Mouse (Mus musculus) intestine, embryonic 15.5 days (tissue): ENCODE data around the gene Shisal1. TPM values are rescaled to one million over a fixed set of nuclear protein-coding genes. Genes with fewer than 3 reads are reported as not detected.

Source experiments
- ATAC-seq: fragments of 200-750 bp; cut with Nextera tagmentation; 2 replicates; pipeline ENCODE4 v1.8.0; 2017; ENCODE audit warnings: moderate TSS enrichment, moderate library complexity
- H3K27ac ChIP-seq: fragments of 300-500 bp; sonication (generic); 2 replicates; pipeline ENCODE4 v1.5.1; 2015; ENCODE audit warnings: mild to moderate bottlenecking, inconsistent platforms
- H3K27me3 ChIP-seq: fragments of 300-500 bp; sonication (generic); replicated peaks from 2 replicates; pipeline ENCODE4 v1.6.1; 2015; ENCODE audit warnings: inconsistent platforms
- H3K36me3 ChIP-seq: fragments of 300-500 bp; sonication (generic); 2 replicates; pipeline ENCODE4 v1.6.1; 2015; ENCODE audit warnings: inconsistent platforms
- H3K4me1 ChIP-seq: fragments of 300-500 bp; sonication (generic); replicated peaks from 2 replicates; pipeline ENCODE4 v1.6.1; 2015; ENCODE audit warnings: inconsistent platforms
- H3K4me2 ChIP-seq: fragments of 300-500 bp; sonication (generic); replicated peaks from 2 replicates; pipeline ENCODE4 v1.6.1; 2015; ENCODE audit warnings: mild to moderate bottlenecking, inconsistent platforms
- H3K4me3 ChIP-seq: fragments of 300-500 bp; sonication (generic); replicated peaks from 2 replicates; pipeline ENCODE4 v1.5.1; 2015; ENCODE audit warnings: inconsistent platforms
- H3K9ac ChIP-seq: fragments of 300-500 bp; sonication (generic); 2 replicates; pipeline ENCODE4 v1.6.1; 2015; ENCODE audit warnings: inconsistent platforms
- H3K9me3 ChIP-seq: fragments of 300-500 bp; sonication (generic); 2 replicates; pipeline ENCODE4 v1.6.1; 2016; ENCODE audit warnings: inconsistent platforms
- WGBS: fragments of 180-500 bp; shearing (Covaris S2); methylation state at CpG from one replicate; pipeline ENCODE4 v1.1.7; 2015; 5-methylcytosine and 5-hydroxymethylcytosine counted together
- polyA plus RNA-seq: library from polyadenylated mRNA; unstranded; fragments of >200 nt; fragmentation: Nextera tagmentation; extraction: Ambion mirVana; gene quantifications from 2 replicates; pipeline ENCODE4 v1.2.1, GENCODE M21; 2015

Shisal1 gene
- polyA plus RNA-seq, 1 experiment from 2014 or later: 2.2 TPM

GRCm38 (mm10) chr15:84450441-84451183, 3.7 kb upstream of the Shisal1 start:
- Histone ChIP-seq H3K36me3 (no peaks in the 10 kb centered on the region), H3K4me3 (no peak overlapping the region), H3K9ac (no peak overlapping the region), H3K27ac (no peak overlapping the region), H3K9me3 (no peaks in the 10 kb centered on the region), H3K4me2 (peak overlapping the region; percentile 58), H3K27me3 (peaks cover 19% of the 10 kb centered on the region), H3K4me1 (peaks cover 14% of the 10 kb centered on the region)
- WGBS: 2% methylated on average over 21 of the region's 21 CpGs
- ATAC-seq: peak; percentile 65

- H3K4me2 ChIP-seq: peak overlapping the region; percentile 93
- peak; percentile 26; the same call in 1 of the 2 replicates for ATAC-seq
- H3K9ac ChIP-seq: peak overlapping the region; percentile 50
- H3K9me3 ChIP-seq: no peaks in the 10 kb centered on the region
- H3K27me3 ChIP-seq: peaks cover 26% of the 10 kb centered on the region
- H3K36me3 ChIP-seq: no peaks in the 10 kb centered on the region
- WGBS: under 1% methylated on average over 77 of the region's 99 CpGs
- H3K4me3 ChIP-seq: peak overlapping the region; percentile 50
- H3K4me1 ChIP-seq: peaks cover 19% of the 10 kb centered on the region
- H3K27ac ChIP-seq: no peak overlapping the region
Observed at GRCm38 (mm10) chr15:84445812-84446716, 833 bp downstream of the Shisal1 start.

GRCm38 (mm10) chr15:84444181-84444580, 2.7 kb downstream of the Shisal1 start:
- 28% methylated on average over 7 of the region's 7 CpGs for WGBS
- Histone ChIP-seq H3K4me3 (no peak overlapping the region), H3K27me3 (peaks cover 30% of the 10 kb centered on the region), H3K36me3 (no peaks in the 10 kb centered on the region), H3K27ac (no peak overlapping the region), H3K9ac (no peak overlapping the region), H3K9me3 (no peaks in the 10 kb centered on the region), H3K4me2 (no peak overlapping the region), H3K4me1 (peaks cover 10% of the 10 kb centered on the region)
- no peak for ATAC-seq

GRCm38 (mm10) chr15:84443631-84444030, 3.3 kb downstream of the Shisal1 start:
- Histone ChIP-seq H3K36me3 (no peaks in the 10 kb centered on the region), H3K9ac (no peak overlapping the region), H3K4me1 (peaks cover 10% of the 10 kb centered on the region), H3K9me3 (no peaks in the 10 kb centered on the region), H3K4me2 (no peak overlapping the region), H3K4me3 (no peak overlapping the region), H3K27ac (no peak overlapping the region), H3K27me3 (peaks cover 30% of the 10 kb centered on the region)
- ATAC-seq: no peak
- WGBS: 65% methylated on average over 10 of the region's 10 CpGs

GRCm38 (mm10) chr15:84441682-84442315, 5.1 kb downstream of the Shisal1 start:
- no peak overlapping the region for H3K4me2 ChIP-seq
- 0 out of 2 replicates have a peak, but pooled peaks have one; percentile 17 for ATAC-seq
- WGBS: 49% methylated on average over 14 of the region's 14 CpGs
- no peak overlapping the region for H3K4me3 ChIP-seq
- no peak overlapping the region for H3K9ac ChIP-seq
- H3K36me3 ChIP-seq: no peaks in the 10 kb centered on the region
- H3K27ac ChIP-seq: no peak overlapping the region
- H3K4me1 ChIP-seq: peaks cover 10% of the 10 kb centered on the region
- H3K27me3 ChIP-seq: peaks cover 18% of the 10 kb centered on the region
- H3K9me3 ChIP-seq: no peaks in the 10 kb centered on the region

GRCm38 (mm10) chr15:84440820-84441219, 6.1 kb downstream of the Shisal1 start:
- no peak overlapping the region for H3K4me2 ChIP-seq
- H3K27ac ChIP-seq: no peak overlapping the region
- no peak for ATAC-seq
- no peaks in the 10 kb centered on the region for H3K9me3 ChIP-seq
- no peak overlapping the region for H3K9ac ChIP-seq
- H3K36me3 ChIP-seq: no peaks in the 10 kb centered on the region
- peaks cover 7% of the 10 kb centered on the region for H3K4me1 ChIP-seq
- WGBS: 38% methylated on average over 3 of the region's 3 CpGs
- H3K4me3 ChIP-seq: no peak overlapping the region
- peaks cover 13% of the 10 kb centered on the region for H3K27me3 ChIP-seq

GRCm38 (mm10) chr15:84433586-84434185, 13.2 kb downstream of the Shisal1 start:
- Histone ChIP-seq H3K4me3 (no peak overlapping the region), H3K9me3 (no peaks in the 10 kb centered on the region), H3K4me1 (no peaks in the 10 kb centered on the region), H3K4me2 (no peak overlapping the region), H3K27me3 (no peaks in the 10 kb centered on the region), H3K36me3 (no peaks in the 10 kb centered on the region), H3K27ac (no peak overlapping the region), H3K9ac (no peak overlapping the region)
- 87% methylated on average over 10 of the region's 10 CpGs for WGBS
- no peak for ATAC-seq

GRCm38 (mm10) chr15:84430482-84430881, 16.4 kb downstream of the Shisal1 start:
- Histone ChIP-seq H3K27me3 (no peaks in the 10 kb centered on the region), H3K4me1 (no peaks in the 10 kb centered on the region), H3K9me3 (no peaks in the 10 kb centered on the region), H3K4me2 (no peak overlapping the region), H3K27ac (no peak overlapping the region), H3K36me3 (no peaks in the 10 kb centered on the region), H3K9ac (no peak overlapping the region), H3K4me3 (no peak overlapping the region)
- ATAC-seq: no peak
- WGBS: 70% methylated on average over 5 of the region's 5 CpGs

GRCm38 (mm10) chr15:84427624-84428023, 19.3 kb downstream of the Shisal1 start:
- 91% methylated on average over 6 of the region's 6 CpGs for WGBS
- no peaks in the 10 kb centered on the region for H3K4me1 ChIP-seq
- H3K9ac ChIP-seq: no peak overlapping the region
- no peaks in the 10 kb centered on the region for H3K36me3 ChIP-seq
- H3K27me3 ChIP-seq: no peaks in the 10 kb centered on the region
- H3K27ac ChIP-seq: no peak overlapping the region
- H3K9me3 ChIP-seq: no peaks in the 10 kb centered on the region
- no peak for ATAC-seq
- no peak overlapping the region for H3K4me2 ChIP-seq
- no peak overlapping the region for H3K4me3 ChIP-seq

GRCm38 (mm10) chr15:84425733-84426132, 21.2 kb downstream of the Shisal1 start:
- Histone ChIP-seq H3K27me3 (no peaks in the 10 kb centered on the region; the same call in 1 of the 2 replicates), H3K9me3 (no peaks in the 10 kb centered on the region), H3K4me2 (no peak overlapping the region), H3K4me3 (no peak overlapping the region), H3K27ac (no peak overlapping the region), H3K36me3 (no peaks in the 10 kb centered on the region), H3K4me1 (0 out of 2 replicates have a peak, but pooled peaks cover 3% of the 10 kb centered on the region), H3K9ac (no peak overlapping the region)
- WGBS: 73% methylated on average over 5 of the region's 5 CpGs
- no peak for ATAC-seq

- no peak for ATAC-seq
- Histone ChIP-seq H3K4me3 (no peak overlapping the region), H3K9ac (no peak overlapping the region), H3K4me2 (no peak overlapping the region), H3K4me1 (0 out of 2 replicates have a peak, but pooled peaks cover 3% of the 10 kb centered on the region), H3K9me3 (no peaks in the 10 kb centered on the region), H3K36me3 (no peaks in the 10 kb centered on the region), H3K27ac (no peak overlapping the region), H3K27me3 (no peaks in the 10 kb centered on the region; the same call in 1 of the 2 replicates)
- 66% methylated on average over 5 of the region's 5 CpGs for WGBS
Observed at GRCm38 (mm10) chr15:84423781-84424180, 23.1 kb downstream of the Shisal1 start.

- no peak for ATAC-seq
- Histone ChIP-seq H3K9me3 (no peaks in the 10 kb centered on the region), H3K27me3 (no peaks in the 10 kb centered on the region; the same call in 1 of the 2 replicates), H3K36me3 (no peaks in the 10 kb centered on the region), H3K27ac (no peak overlapping the region), H3K4me1 (0 out of 2 replicates have a peak, but pooled peaks cover 7% of the 10 kb centered on the region), H3K4me2 (no peak overlapping the region), H3K9ac (no peak overlapping the region), H3K4me3 (no peak overlapping the region)
- WGBS: 49% methylated on average over 4 of the region's 4 CpGs
Observed at GRCm38 (mm10) chr15:84418266-84418610, 28.7 kb downstream of the Shisal1 start.
